Mouse (Mus musculus): ENCODE data around the gene Hunk. TPM values are rescaled to one million over a fixed set of nuclear protein-coding genes. Genes with fewer than 3 reads are reported as not detected.

The Hunk gene
- polyA plus RNA-seq, 1 experiment from 2014 or later = 6.7 TPM

DNA sequence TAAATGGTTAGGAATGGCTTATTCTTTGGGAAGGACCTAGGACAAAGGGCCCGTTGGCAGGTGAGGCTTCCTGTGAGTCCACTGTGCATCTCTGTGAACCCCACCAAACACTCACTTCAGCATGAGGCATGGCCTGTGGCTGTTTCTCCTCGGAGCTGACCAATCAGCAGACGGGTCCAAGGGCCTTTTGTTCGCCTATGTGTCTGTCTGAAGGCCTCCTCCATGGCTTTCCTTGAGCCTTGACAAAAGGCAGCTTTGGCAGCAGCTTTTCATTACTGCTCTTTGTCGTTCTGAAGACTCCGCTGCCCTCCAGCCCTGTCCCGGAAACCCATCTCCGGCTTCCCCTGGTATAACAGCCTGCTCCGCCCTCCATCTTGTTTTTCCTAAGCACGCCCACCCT lies 54.8 kb downstream of the Hunk start:
- no peak overlapping the region for H3K4me2 ChIP-seq

DNA sequence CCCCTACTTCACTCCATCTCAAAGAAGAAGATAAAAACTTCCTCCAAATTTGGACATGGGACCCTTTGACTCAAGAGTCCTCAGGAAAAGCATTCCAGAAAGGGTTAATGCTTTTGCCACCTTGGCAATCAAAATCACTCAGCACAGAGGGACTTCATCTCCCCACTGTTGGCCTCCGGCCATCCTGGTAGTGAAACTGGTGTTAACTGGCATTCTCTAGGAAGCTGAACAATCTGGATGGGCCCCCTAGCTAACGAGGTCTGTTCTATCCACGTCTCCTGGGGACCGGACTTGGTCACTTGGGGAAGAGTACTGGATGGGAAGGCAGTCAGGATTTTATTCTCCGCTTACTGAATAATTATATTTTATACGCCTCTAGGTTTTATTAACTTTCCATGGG lies 57.2 kb downstream of the Hunk start:
- Histone ChIP-seq H3K4me3 (replicated peaks) (no peak overlapping the region), H3K27ac (no peak overlapping the region), H3K27me3 (replicated peaks) (no peaks in the 10 kb centered on the region), H3K9ac (no peak overlapping the region), H3K4me2 (no peak overlapping the region), H3K4me1 (no peaks in the 10 kb centered on the region), H3K36me3 (no peaks in the 10 kb centered on the region), H3K9me3 (no peaks in the 10 kb centered on the region)
- 83% methylated on average over 6 of the region's 6 CpGs for WGBS
- no peak for ATAC-seq (ENCODE audit: insufficient read depth, low FRiP score, low read depth)

More for the DNA sequence above, 54.8 kb downstream of the Hunk start:
- H3K4me1 ChIP-seq = no peaks in the 10 kb centered on the region; the same call in 1 of the 2 replicates
- H3K9me3 ChIP-seq = no peaks in the 10 kb centered on the region
- H3K9ac ChIP-seq = no peak overlapping the region
- ATAC-seq (ENCODE audit: insufficient read depth, low FRiP score, low read depth) = no peak
- no peaks in the 10 kb centered on the region for H3K27me3 ChIP-seq (replicated peaks)
- no peaks in the 10 kb centered on the region for H3K36me3 ChIP-seq
- no peak overlapping the region for H3K27ac ChIP-seq
- WGBS = 87% methylated on average over 10 of the region's 10 CpGs
- no peak overlapping the region for H3K4me3 ChIP-seq (replicated peaks)

DNA sequence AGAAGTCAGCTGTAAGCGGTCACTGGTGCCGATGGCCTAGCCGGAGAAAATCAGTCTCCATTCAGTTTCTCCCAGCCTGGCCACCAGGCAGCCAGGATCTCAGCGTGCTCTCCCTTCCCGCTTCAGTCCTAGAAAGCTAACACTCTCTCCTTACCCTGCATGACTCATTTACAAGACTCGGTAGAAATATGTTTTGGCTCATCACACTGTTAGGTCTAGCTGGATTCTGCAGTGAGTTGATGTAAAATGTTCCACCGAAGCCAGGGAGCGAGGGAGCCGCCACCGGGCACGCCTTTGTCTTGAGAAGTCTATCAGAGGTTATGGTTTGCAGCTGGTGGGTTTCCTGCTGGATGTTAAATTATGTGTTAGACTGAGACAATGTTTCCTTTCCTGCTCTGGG lies 67.4 kb downstream of the Hunk start:
- Histone ChIP-seq H3K9ac (no peak overlapping the region), H3K27me3 (replicated peaks) (no peaks in the 10 kb centered on the region), H3K4me3 (replicated peaks) (no peak overlapping the region), H3K9me3 (no peaks in the 10 kb centered on the region), H3K4me1 (peaks cover 20% of the 10 kb centered on the region; the same call in 1 of the 2 replicates), H3K4me2 (no peak overlapping the region), H3K36me3 (peaks cover 4% of the 10 kb centered on the region; the same call in 1 of the 2 replicates), H3K27ac (peak overlapping the region; percentile 82)
- 34% methylated on average over 11 of the region's 11 CpGs for WGBS
- peak; percentile 75; the same call in 1 of the 2 replicates for ATAC-seq (ENCODE audit: insufficient read depth, low FRiP score, low read depth)

DNA sequence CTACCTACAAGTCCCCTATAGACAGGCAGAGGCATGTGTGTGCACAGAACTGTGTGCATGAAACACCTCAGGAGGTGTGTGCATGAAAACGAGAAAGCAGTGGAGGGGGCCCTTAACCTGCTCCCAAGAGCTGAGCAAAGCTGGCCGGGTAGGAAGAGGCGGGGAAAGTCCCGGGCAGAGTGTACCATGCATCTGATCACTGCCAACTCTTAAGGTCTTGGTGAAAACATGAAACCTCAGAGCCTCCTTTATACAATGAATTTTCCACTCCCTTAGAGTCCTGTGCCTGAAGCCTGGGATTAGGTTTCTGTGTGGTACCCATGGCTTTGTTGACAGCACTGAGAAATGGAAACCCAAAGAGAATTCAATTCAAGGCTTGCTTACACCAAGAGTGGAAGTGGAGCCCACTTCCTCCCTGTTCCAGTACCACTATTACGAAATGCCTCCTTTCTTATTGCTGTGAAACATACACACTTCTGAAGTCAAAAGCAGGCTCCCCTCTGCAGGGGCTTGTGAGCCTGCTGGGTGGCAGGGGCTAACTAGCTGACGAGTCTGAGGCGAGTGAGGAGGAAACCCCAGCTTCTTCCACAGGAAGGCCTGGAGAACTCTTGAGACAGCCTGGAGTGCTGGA lies 70.8 kb downstream of the Hunk start:
- Histone ChIP-seq H3K4me1 (peaks cover 30% of the 10 kb centered on the region), H3K9me3 (no peaks in the 10 kb centered on the region), H3K27me3 (replicated peaks) (no peaks in the 10 kb centered on the region), H3K36me3 (peaks cover 4% of the 10 kb centered on the region; the same call in 1 of the 2 replicates), H3K4me2 (no peak overlapping the region), H3K4me3 (replicated peaks) (no peak overlapping the region), H3K9ac (no peak overlapping the region), H3K27ac (no peak overlapping the region)
- 83% methylated on average over 7 of the region's 7 CpGs for WGBS
- no peak for ATAC-seq (ENCODE audit: insufficient read depth, low FRiP score, low read depth)

DNA sequence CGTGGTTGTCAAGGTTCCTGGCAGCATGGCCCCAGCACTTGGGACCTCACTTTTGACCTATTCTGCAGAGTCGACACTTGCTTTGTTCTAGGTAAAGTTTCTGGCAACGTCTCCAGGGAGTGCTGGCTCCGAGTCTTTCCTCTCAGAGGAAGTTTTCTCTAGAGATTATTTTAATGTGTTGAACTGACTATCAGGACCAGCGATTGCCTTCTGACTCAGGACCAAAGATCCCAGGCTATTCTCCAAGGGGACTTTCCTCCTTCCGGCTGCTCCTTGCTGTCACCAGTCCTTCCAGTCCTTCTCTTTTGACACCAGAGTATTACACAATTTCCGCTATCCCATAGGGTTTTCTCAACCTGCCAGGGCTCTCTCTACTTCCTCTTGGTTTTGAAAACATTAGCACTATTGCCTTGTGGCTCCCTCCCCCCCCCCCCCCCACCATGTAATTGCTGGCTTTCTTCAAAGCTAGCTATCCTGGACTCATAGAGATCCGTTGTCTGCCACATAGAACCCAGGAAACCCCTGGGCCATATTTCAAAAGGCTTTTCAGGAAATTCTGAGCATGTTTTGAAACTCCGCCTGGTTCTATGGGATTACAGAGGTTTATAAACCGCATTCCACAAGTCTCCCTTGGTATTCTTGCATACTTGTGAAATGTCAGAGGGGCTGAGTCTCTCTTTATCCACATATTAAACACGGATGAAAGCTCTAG lies 73.2 kb downstream of the Hunk start:
- H3K9ac ChIP-seq = no peak overlapping the region
- H3K4me3 ChIP-seq (replicated peaks) = no peak overlapping the region
- ATAC-seq (ENCODE audit: insufficient read depth, low FRiP score, low read depth) = 0 out of 2 replicates have a peak, but pooled peaks have one; percentile 40
- no peaks in the 10 kb centered on the region for H3K9me3 ChIP-seq
- H3K36me3 ChIP-seq = peaks cover 7% of the 10 kb centered on the region
- WGBS = 37% methylated on average over 11 of the region's 11 CpGs
- H3K27ac ChIP-seq = peak overlapping the region; percentile 51; the same call in 1 of the 2 replicates
- H3K27me3 ChIP-seq (replicated peaks) = no peaks in the 10 kb centered on the region
- H3K4me2 ChIP-seq = no peak overlapping the region
- H3K4me1 ChIP-seq = peaks cover 15% of the 10 kb centered on the region

DNA sequence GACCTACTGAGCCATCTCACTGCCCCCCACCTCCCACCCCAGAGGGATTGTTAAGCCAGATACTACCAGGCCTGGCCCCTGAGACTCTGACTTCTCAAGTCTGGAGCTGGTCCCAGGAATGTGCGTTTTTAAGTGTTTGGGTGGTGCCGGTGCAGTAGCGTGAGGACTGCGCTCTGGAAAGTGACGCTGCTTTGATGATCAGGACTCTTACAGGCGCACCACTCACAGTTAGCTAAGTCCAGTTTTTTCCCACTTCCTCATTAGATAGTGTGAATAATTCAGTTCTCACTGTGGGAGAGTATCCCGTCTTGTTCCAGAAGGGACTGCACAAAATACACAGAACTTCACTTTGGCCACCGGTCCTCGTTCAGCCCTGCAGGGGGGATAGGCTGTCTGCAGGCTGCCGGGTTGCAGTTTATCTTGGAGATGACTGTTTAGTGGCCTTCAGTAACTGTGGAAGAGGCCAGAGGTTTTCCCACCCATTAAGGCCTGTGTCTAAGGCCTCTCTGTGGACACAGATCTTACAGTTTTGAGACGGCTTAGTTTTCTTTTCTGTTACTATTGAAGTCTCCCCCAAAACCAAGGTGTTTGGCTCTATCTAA lies 75.6 kb downstream of the Hunk start:
- H3K9me3 ChIP-seq = no peaks in the 10 kb centered on the region
- no peak overlapping the region for H3K27ac ChIP-seq
- WGBS = 46% methylated on average over 11 of the region's 11 CpGs
- H3K9ac ChIP-seq = no peak overlapping the region
- H3K4me2 ChIP-seq = no peak overlapping the region
- peaks cover 14% of the 10 kb centered on the region for H3K4me1 ChIP-seq
- no peak overlapping the region for H3K4me3 ChIP-seq (replicated peaks)
- no peak for ATAC-seq (ENCODE audit: insufficient read depth, low FRiP score, low read depth)
- H3K27me3 ChIP-seq (replicated peaks) = no peaks in the 10 kb centered on the region
- H3K36me3 ChIP-seq = peaks cover 13% of the 10 kb centered on the region; the same call in 1 of the 2 replicates

DNA sequence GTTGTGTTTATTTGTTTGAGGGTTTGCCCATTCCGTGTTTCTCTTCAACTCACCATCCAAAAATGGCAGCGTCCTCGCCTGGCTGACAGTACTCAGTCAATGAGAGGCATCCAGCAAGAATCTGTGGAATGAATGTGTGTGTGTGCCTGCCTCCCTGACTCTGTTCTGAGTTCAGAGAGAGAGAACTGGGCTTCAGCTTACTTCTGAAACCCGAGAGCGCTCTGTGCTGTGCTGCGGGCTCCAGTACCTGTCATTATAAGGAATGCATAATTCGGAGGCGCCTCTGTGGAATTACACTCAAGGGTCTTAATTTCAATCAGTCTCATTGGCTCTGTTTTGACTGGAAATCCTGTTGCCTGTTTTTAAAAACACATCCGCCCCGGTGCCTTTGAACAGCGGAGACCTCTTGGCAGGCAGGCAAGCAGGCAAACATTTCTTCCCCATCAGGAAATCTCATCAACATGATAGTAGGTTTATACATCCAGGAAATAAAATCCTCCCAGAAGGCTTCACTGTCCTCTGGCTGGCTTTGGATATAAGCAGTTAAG lies 77.0 kb downstream of the Hunk start:
- WGBS = 62% methylated on average over 11 of the region's 11 CpGs
- Histone ChIP-seq H3K4me3 (replicated peaks) (no peak overlapping the region), H3K9me3 (no peaks in the 10 kb centered on the region), H3K27ac (no peak overlapping the region), H3K27me3 (replicated peaks) (no peaks in the 10 kb centered on the region), H3K36me3 (peaks cover 20% of the 10 kb centered on the region; the same call in 1 of the 2 replicates), H3K4me1 (peaks cover 14% of the 10 kb centered on the region), H3K4me2 (no peak overlapping the region), H3K9ac (no peak overlapping the region)
- ATAC-seq (ENCODE audit: insufficient read depth, low FRiP score, low read depth) = no peak

DNA sequence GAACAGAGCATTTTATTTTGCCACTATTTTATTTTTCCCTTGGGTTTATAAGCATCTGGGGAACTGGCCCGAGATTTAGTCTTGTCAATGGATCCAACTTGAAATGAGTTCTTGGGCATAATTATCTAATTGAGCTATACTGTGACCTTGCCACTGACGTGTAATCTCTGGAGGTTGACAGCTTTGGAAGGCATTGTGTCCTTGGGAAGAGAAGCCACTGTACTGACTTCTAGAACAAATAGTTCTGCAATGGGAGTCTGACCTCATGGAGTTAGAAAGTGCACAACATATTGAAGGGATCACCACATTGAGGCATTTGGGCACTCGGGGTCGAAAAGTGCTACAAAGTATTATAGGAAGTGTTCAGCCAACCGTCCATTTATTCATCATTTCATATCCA lies 79.3 kb downstream of the Hunk start:
- H3K36me3 ChIP-seq = peaks cover 26% of the 10 kb centered on the region; the same call in 1 of the 2 replicates
- no peaks in the 10 kb centered on the region for H3K9me3 ChIP-seq
- WGBS = 88% methylated on average over 5 of the region's 5 CpGs

DNA sequence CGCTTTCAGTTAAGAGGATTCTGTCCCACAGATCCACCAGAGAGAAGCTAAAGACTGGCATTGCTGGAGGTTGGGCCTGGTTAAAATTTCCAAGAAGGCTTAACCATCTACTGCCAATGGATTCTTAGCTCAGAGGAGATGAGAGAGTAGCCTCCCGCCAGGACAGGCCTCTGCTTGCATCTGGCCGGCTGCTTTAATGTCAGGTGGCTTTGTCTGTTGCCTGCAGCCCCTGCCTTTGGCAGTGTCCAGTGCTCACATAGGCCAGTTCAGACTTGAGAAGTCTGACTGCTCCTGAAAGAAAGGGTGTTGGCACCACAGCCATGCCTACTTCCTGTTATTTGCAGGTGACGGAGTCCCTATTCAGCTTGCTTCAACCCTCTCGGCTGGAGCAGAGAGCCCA lies 82.5 kb downstream of the Hunk start:
- no peaks in the 10 kb centered on the region for H3K9me3 ChIP-seq
- no peaks in the 10 kb centered on the region for H3K27me3 ChIP-seq (replicated peaks)
- peak overlapping the region; percentile 69 for H3K27ac ChIP-seq
- H3K9ac ChIP-seq = no peak overlapping the region
- peaks cover 26% of the 10 kb centered on the region; the same call in 1 of the 2 replicates for H3K36me3 ChIP-seq
- no peak overlapping the region for H3K4me3 ChIP-seq (replicated peaks)
- WGBS = 79% methylated on average over 5 of the region's 5 CpGs
- ATAC-seq (ENCODE audit: insufficient read depth, low FRiP score, low read depth) = no peak
- no peak overlapping the region for H3K4me2 ChIP-seq
- no peaks in the 10 kb centered on the region for H3K4me1 ChIP-seq

More for the DNA sequence above, 79.3 kb downstream of the Hunk start:
- Histone ChIP-seq H3K27me3 (replicated peaks) (no peaks in the 10 kb centered on the region), H3K4me3 (replicated peaks) (no peak overlapping the region), H3K4me1 (peaks cover 8% of the 10 kb centered on the region), H3K4me2 (no peak overlapping the region), H3K27ac (no peak overlapping the region), H3K9ac (no peak overlapping the region)
- no peak for ATAC-seq (ENCODE audit: insufficient read depth, low FRiP score, low read depth)

DNA sequence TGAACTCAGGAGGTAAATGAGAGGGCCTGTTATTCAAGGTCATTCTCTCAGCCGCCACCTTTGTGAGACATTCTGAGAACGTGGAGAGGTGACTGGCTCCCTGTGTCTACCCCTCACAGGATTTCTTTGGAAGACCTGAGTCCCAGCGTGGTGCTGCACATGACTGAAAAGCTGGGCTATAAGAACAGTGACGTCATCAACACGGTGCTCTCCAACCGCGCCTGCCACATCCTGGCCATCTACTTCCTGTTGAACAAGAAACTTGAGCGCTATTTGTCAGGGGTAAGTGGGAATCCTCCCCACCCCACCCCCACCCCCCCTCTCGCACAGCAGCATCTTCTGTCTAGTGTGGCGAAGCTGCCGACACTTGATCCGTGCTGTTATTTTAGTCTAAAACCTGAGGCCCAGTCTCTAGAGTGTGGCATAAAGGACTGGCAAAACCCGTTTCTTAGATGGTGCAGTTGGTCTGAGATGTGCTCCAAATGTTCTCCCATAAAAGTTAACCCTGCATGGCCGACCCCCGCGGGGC lies 90.0 kb downstream of the Hunk start:
- Histone ChIP-seq H3K9me3 (no peaks in the 10 kb centered on the region), H3K4me1 (no peaks in the 10 kb centered on the region), H3K27ac (no peak overlapping the region), H3K27me3 (replicated peaks) (no peaks in the 10 kb centered on the region), H3K4me2 (no peak overlapping the region), H3K4me3 (replicated peaks) (no peak overlapping the region), H3K9ac (no peak overlapping the region), H3K36me3 (peaks cover 16% of the 10 kb centered on the region)
- ATAC-seq (ENCODE audit: insufficient read depth, low FRiP score, low read depth) = no peak
- WGBS = 85% methylated on average over 16 of the region's 16 CpGs

DNA sequence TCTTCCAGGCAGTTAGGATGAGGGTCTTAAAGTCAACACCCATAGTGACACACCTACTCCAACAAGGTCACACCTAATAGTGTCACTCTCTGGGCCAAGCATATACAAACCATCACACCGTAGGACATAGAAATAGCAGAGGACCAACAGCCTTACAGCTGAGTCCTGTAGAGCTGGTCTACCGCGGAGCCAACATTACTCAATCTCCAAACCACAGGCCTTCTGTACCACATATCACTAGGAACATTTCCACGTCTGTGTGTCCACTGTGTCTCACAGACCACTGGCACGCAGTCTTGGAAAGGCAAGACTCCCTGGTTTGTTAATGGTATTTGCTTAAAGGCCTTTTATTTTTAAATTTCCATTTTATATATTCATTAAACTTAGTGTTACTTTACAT lies 95.8 kb downstream of the Hunk start:
- Histone ChIP-seq H3K9me3 (no peaks in the 10 kb centered on the region), H3K4me2 (no peak overlapping the region), H3K4me1 (no peaks in the 10 kb centered on the region), H3K9ac (no peak overlapping the region), H3K4me3 (replicated peaks) (no peak overlapping the region), H3K27me3 (replicated peaks) (no peaks in the 10 kb centered on the region), H3K36me3 (peaks cover 16% of the 10 kb centered on the region), H3K27ac (no peak overlapping the region)
- WGBS = 81% methylated on average over 5 of the region's 5 CpGs
- no peak for ATAC-seq (ENCODE audit: insufficient read depth, low FRiP score, low read depth)

All from stomach, embryonic 15.5 days (tissue).